Mouse (Mus musculus): ENCODE results near the gene Trim14. TPM values are rescaled to one million over a fixed set of nuclear protein-coding genes. Genes with fewer than 3 reads are reported as not detected.
A peak's percentile ranks its signal among the peaks of the same experiment; 100 is the strongest.

Gene Trim14
- polyA plus RNA-seq, 1 experiment, result 0.14 TPM

DNA sequence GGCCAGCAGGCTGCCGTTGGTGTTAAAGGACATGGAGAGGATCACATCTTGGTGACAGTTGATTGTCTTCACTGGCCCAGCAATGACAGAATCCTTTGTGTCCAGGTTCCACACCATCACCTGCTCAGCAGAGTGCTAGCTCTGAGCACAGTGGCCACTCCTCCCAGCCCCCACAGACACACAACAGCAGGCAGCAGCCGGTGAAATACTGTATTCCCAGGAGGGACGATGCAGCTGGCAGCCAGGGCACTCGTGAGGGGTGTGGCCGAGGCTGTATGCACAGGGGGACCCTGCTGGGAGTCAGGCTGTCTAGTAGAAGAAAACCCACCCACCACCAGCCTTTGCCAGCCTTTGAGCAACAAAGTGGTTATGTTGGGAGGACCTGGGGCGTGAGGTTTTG lies 10.8 kb upstream of the Trim14 start:
- no peak for TF ChIP-seq SRF (IDR thresholded peaks at IDR 0.05; ENCODE audit: control insufficient read depth, insufficient read length, low read depth)
- TF ChIP-seq MYOD1 (IDR thresholded peaks at IDR 0.05; ENCODE audit: control insufficient read depth in 1 of 3, insufficient read length in 2 of 3, low read depth in 2 of 3), result peak in 2 of 3 experiments; percentile 39 to 47
- no peak for TF ChIP-seq REST (IDR thresholded peaks at IDR 0.05; ENCODE audit: insufficient read depth, insufficient read length)
- peak in 2 of 3 experiments; percentile 45 to 67 for TF ChIP-seq MYOG (IDR thresholded peaks at IDR 0.05; ENCODE audit: control insufficient read depth in 1 of 3, insufficient read depth in 1 of 3, insufficient read length in 2 of 3, low read depth in 2 of 3)
- Histone ChIP-seq H3K4me3 (no peak overlapping the region), H3K36me3 (ENCODE audit: control insufficient read depth, insufficient read depth) (no peaks in the 10 kb centered on the region), H3K79me2 (ENCODE audit: control insufficient read depth, insufficient read depth) (no peaks in the 10 kb centered on the region), H3K27me3 (ENCODE audit: control insufficient read depth, insufficient read depth, insufficient read length) (no peaks in the 10 kb centered on the region), H3ac (ENCODE audit: control insufficient read depth, insufficient read length) (no peak overlapping the region), H3K4me2 (ENCODE audit: low read depth) (no peak overlapping the region)

DNA sequence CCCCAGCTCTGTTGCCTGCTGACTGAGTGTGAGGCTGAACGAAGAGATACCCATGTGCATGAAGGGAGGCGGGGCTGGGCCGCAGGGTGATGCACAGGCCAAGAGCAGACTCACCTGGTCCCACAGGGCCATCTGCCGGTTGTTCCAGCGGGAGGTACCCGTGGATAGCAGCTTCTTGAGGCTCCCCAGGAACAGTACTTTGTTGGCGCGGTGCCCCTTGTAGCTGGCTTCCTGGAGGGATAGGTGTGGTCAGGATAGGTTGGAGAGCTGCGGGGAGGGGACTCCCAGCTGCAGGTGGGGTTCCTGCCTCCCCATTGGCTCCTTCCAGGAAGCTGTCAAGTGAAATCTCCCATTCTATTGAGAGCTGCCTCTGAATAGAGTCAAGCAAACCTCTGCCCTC lies 9.6 kb upstream of the Trim14 start:
- Histone ChIP-seq H3ac (ENCODE audit: control insufficient read depth, insufficient read length) (no peak overlapping the region), H3K36me3 (ENCODE audit: control insufficient read depth, insufficient read depth) (no peaks in the 10 kb centered on the region), H3K27me3 (ENCODE audit: control insufficient read depth, insufficient read depth, insufficient read length) (peaks cover 2% of the 10 kb centered on the region), H3K4me2 (ENCODE audit: low read depth) (no peak overlapping the region), H3K4me3 (no peak overlapping the region), H3K79me2 (ENCODE audit: control insufficient read depth, insufficient read depth) (no peaks in the 10 kb centered on the region)
- TF ChIP-seq TCF12 (IDR thresholded peaks at IDR 0.05; ENCODE audit: insufficient read depth, poor library complexity, severe bottlenecking), result no peak
- TF ChIP-seq MYOG (IDR thresholded peaks at IDR 0.05; ENCODE audit: control insufficient read depth in 1 of 3, insufficient read depth in 1 of 3, insufficient read length in 2 of 3, low read depth in 2 of 3), result no peak
- no peak for TF ChIP-seq POLR2AphosphoS2 (IDR thresholded peaks at IDR 0.05; ENCODE audit: insufficient read length, low read depth)
- TF ChIP-seq USF1 (IDR thresholded peaks at IDR 0.05; ENCODE audit: low read depth), result no peak
- no peak for TF ChIP-seq CEBPB (IDR thresholded peaks at IDR 0.05; ENCODE audit: insufficient read depth, poor library complexity, severe bottlenecking)
- no peak for TF ChIP-seq MYOD1 (IDR thresholded peaks at IDR 0.05; ENCODE audit: control insufficient read depth in 1 of 3, insufficient read length in 2 of 3, low read depth in 2 of 3)
- no peak for TF ChIP-seq E2F4 (IDR thresholded peaks at IDR 0.05; ENCODE audit: insufficient read depth)

- H3K4me3 ChIP-seq, result no peak overlapping the region
- no peaks in the 10 kb centered on the region for H3K36me3 ChIP-seq (ENCODE audit: control insufficient read depth, insufficient read depth)
- peaks cover 13% of the 10 kb centered on the region for H3K27me3 ChIP-seq (ENCODE audit: control insufficient read depth, insufficient read depth, insufficient read length)
- TF ChIP-seq MYOG (IDR thresholded peaks at IDR 0.05; ENCODE audit: control insufficient read depth in 1 of 3, insufficient read depth in 1 of 3, insufficient read length in 2 of 3, low read depth in 2 of 3), result no peak
- TF ChIP-seq E2F4 (IDR thresholded peaks at IDR 0.05; ENCODE audit: insufficient read depth), result no peak
- TF ChIP-seq USF1 (IDR thresholded peaks at IDR 0.05; ENCODE audit: low read depth), result no peak
- no peak for TF ChIP-seq TCF3 (IDR thresholded peaks at IDR 0.05; ENCODE audit: insufficient read length, low read depth)
- no peak for TF ChIP-seq REST (IDR thresholded peaks at IDR 0.05; ENCODE audit: insufficient read depth, insufficient read length)
- TF ChIP-seq MAX (IDR thresholded peaks at IDR 0.05; ENCODE audit: low read depth), result no peak
- no peak for TF ChIP-seq CEBPB (IDR thresholded peaks at IDR 0.05; ENCODE audit: insufficient read depth, poor library complexity, severe bottlenecking)
- no peak for TF ChIP-seq SRF (IDR thresholded peaks at IDR 0.05; ENCODE audit: control insufficient read depth, insufficient read length, low read depth)
- no peak for TF ChIP-seq TCF12 (IDR thresholded peaks at IDR 0.05; ENCODE audit: insufficient read depth, poor library complexity, severe bottlenecking)
- TF ChIP-seq POLR2A (IDR thresholded peaks at IDR 0.05; ENCODE audit: insufficient read length, low read depth), result no peak
- no peak for TF ChIP-seq POLR2AphosphoS2 (IDR thresholded peaks at IDR 0.05; ENCODE audit: insufficient read length, low read depth)
- TF ChIP-seq MYOD1 (IDR thresholded peaks at IDR 0.05; ENCODE audit: control insufficient read depth in 1 of 3, insufficient read length in 2 of 3, low read depth in 2 of 3), result no peak
- H3ac ChIP-seq (ENCODE audit: control insufficient read depth, insufficient read length), result no peak overlapping the region
- H3K4me2 ChIP-seq (ENCODE audit: low read depth), result no peak overlapping the region
- H3K79me2 ChIP-seq (ENCODE audit: control insufficient read depth, insufficient read depth), result no peaks in the 10 kb centered on the region
These were observed 8.4 kb upstream of the Trim14 start for GRCm38 (mm10) chr4:46544313-46544712.

DNA sequence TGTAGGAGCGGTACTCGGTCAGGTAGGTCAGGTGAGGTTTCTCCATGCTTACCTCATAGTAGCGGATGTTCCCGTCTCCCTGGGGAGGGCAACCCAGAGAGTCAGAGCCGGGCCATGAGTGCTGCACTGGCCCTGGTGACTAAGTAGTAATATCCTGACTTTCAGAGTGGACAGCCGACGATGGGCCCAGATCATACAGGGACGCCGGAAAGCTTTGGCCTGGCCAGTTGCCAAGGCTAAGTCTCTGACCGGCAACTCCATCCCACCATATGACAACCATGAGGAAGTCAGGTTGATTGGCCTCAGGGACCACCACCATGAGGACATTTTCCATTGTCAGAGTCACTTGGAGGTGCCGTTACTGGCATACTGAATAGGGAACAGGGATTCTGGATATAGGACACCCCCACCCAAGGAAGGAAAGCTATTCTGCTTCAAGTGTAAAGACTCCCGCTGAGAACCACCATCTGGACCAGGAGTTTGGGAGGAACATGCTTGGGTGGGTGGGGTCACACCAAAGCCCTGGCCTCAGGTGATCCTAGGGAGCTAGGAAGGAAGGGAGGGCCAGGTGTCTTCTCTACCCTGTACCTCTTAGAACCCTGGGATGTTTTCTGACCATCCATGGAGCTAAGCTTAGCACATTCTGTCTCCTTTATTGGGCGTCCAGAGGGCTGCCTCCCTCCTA lies 7.6 kb upstream of the Trim14 start:
- TF ChIP-seq CEBPB (IDR thresholded peaks at IDR 0.05; ENCODE audit: insufficient read depth, poor library complexity, severe bottlenecking) (no peak), MAX (IDR thresholded peaks at IDR 0.05; ENCODE audit: low read depth) (no peak), POLR2AphosphoS2 (IDR thresholded peaks at IDR 0.05; ENCODE audit: insufficient read length, low read depth) (no peak), TCF3 (IDR thresholded peaks at IDR 0.05; ENCODE audit: insufficient read length, low read depth) (no peak), TCF12 (IDR thresholded peaks at IDR 0.05; ENCODE audit: insufficient read depth, poor library complexity, severe bottlenecking) (no peak), POLR2A (IDR thresholded peaks at IDR 0.05; ENCODE audit: insufficient read length, low read depth) (no peak), REST (IDR thresholded peaks at IDR 0.05; ENCODE audit: insufficient read depth, insufficient read length) (no peak), USF1 (IDR thresholded peaks at IDR 0.05; ENCODE audit: low read depth) (no peak), MYOD1 (IDR thresholded peaks at IDR 0.05; ENCODE audit: control insufficient read depth in 1 of 3, insufficient read length in 2 of 3, low read depth in 2 of 3) (no peak), E2F4 (IDR thresholded peaks at IDR 0.05; ENCODE audit: insufficient read depth) (no peak), MYOG (IDR thresholded peaks at IDR 0.05; ENCODE audit: control insufficient read depth in 1 of 3, insufficient read depth in 1 of 3, insufficient read length in 2 of 3, low read depth in 2 of 3) (no peak), SRF (IDR thresholded peaks at IDR 0.05; ENCODE audit: control insufficient read depth, insufficient read length, low read depth) (no peak)
- peaks cover 13% of the 10 kb centered on the region for H3K27me3 ChIP-seq (ENCODE audit: control insufficient read depth, insufficient read depth, insufficient read length)
- no peak overlapping the region for H3ac ChIP-seq (ENCODE audit: control insufficient read depth, insufficient read length)
- H3K4me2 ChIP-seq (ENCODE audit: low read depth), result no peak overlapping the region
- no peak overlapping the region for H3K4me3 ChIP-seq
- no peaks in the 10 kb centered on the region for H3K36me3 ChIP-seq (ENCODE audit: control insufficient read depth, insufficient read depth)
- no peaks in the 10 kb centered on the region for H3K79me2 ChIP-seq (ENCODE audit: control insufficient read depth, insufficient read depth)

- Histone ChIP-seq H3ac (ENCODE audit: control insufficient read depth, insufficient read length) (no peak overlapping the region), H3K36me3 (ENCODE audit: control insufficient read depth, insufficient read depth) (no peaks in the 10 kb centered on the region), H3K27me3 (ENCODE audit: control insufficient read depth, insufficient read depth, insufficient read length) (peaks cover 13% of the 10 kb centered on the region), H3K4me2 (ENCODE audit: low read depth) (no peak overlapping the region), H3K4me3 (no peak overlapping the region), H3K79me2 (ENCODE audit: control insufficient read depth, insufficient read depth) (no peaks in the 10 kb centered on the region)
- no peak for TF ChIP-seq CEBPB (IDR thresholded peaks at IDR 0.05; ENCODE audit: insufficient read depth, poor library complexity, severe bottlenecking)
- TF ChIP-seq REST (IDR thresholded peaks at IDR 0.05; ENCODE audit: insufficient read depth, insufficient read length), result no peak
- TF ChIP-seq POLR2A (IDR thresholded peaks at IDR 0.05; ENCODE audit: insufficient read length, low read depth), result no peak
- no peak for TF ChIP-seq MYOG (IDR thresholded peaks at IDR 0.05; ENCODE audit: control insufficient read depth in 1 of 3, insufficient read depth in 1 of 3, insufficient read length in 2 of 3, low read depth in 2 of 3)
- TF ChIP-seq E2F4 (IDR thresholded peaks at IDR 0.05; ENCODE audit: insufficient read depth), result no peak
- TF ChIP-seq SRF (IDR thresholded peaks at IDR 0.05; ENCODE audit: control insufficient read depth, insufficient read length, low read depth), result no peak
- TF ChIP-seq POLR2AphosphoS2 (IDR thresholded peaks at IDR 0.05; ENCODE audit: insufficient read length, low read depth), result no peak
- TF ChIP-seq USF1 (IDR thresholded peaks at IDR 0.05; ENCODE audit: low read depth), result no peak
- no peak for TF ChIP-seq TCF3 (IDR thresholded peaks at IDR 0.05; ENCODE audit: insufficient read length, low read depth)
- TF ChIP-seq MYOD1 (IDR thresholded peaks at IDR 0.05; ENCODE audit: control insufficient read depth in 1 of 3, insufficient read length in 2 of 3, low read depth in 2 of 3), result no peak
- no peak for TF ChIP-seq TCF12 (IDR thresholded peaks at IDR 0.05; ENCODE audit: insufficient read depth, poor library complexity, severe bottlenecking)
- TF ChIP-seq MAX (IDR thresholded peaks at IDR 0.05; ENCODE audit: low read depth), result no peak
These were observed 5.8 kb upstream of the Trim14 start for GRCm38 (mm10) chr4:46541707-46542106.
